Mouse (Mus musculus) kidney, postnatal 0 days (tissue): ENCODE data around the gene Dock2. TPM values are rescaled to one million over a fixed set of nuclear protein-coding genes. Genes with fewer than 3 reads are reported as not detected.

Experiments used
- ATAC-seq: fragments of 200-750 bp; cut with Nextera tagmentation; replicated peaks from 2 replicates; pipeline ENCODE4 v1.8.0; 2017; ENCODE audit warnings: low read depth, moderate number of reproducible peaks, moderate TSS enrichment, moderate library complexity; ENCODE audit not compliant: low FRiP score
- DNase-seq: peaks from one replicate; pipeline ENCODE4 v3.0.0-alpha.2; 2016; ENCODE audit warnings: low spot score
- H3K27ac ChIP-seq: fragments of 300-500 bp; sonication (generic); 2 replicates; pipeline ENCODE4 v1.5.1; 2014; ENCODE audit warnings: mild to moderate bottlenecking
- H3K27me3 ChIP-seq: fragments of 300-500 bp; sonication (generic); 2 replicates; pipeline ENCODE4 v1.6.1; 2014; ENCODE audit warnings: low read length, mixed read lengths; ENCODE audit not compliant: insufficient read depth
- H3K36me3 ChIP-seq: fragments of 300-500 bp; sonication (generic); 2 replicates; pipeline ENCODE4 v1.6.1; 2014; ENCODE audit warnings: low read length, mixed read lengths; ENCODE audit not compliant: insufficient read depth
- H3K4me1 ChIP-seq: fragments of 300-500 bp; sonication (generic); replicated peaks from 2 replicates; pipeline ENCODE4 v1.6.1; 2014; ENCODE audit warnings: antibody characterized with exemption, low read length, mixed read lengths; ENCODE audit not compliant: insufficient read depth
- H3K4me2 ChIP-seq: fragments of 300-500 bp; sonication (generic); 2 replicates; pipeline ENCODE4 v1.6.1; 2014; ENCODE audit warnings: mild to moderate bottlenecking, low read length, moderate library complexity, mixed read lengths
- H3K4me3 ChIP-seq: fragments of 300-500 bp; sonication (generic); replicated peaks from 2 replicates; pipeline ENCODE4 v1.5.1; 2014; ENCODE audit warnings: low read depth, low read length
- H3K9ac ChIP-seq: fragments of 300-500 bp; sonication (generic); 2 replicates; pipeline ENCODE4 v1.6.1; 2014; ENCODE audit warnings: low read depth, low read length
- H3K9me3 ChIP-seq: fragments of 300-500 bp; sonication (generic); replicated peaks from 2 replicates; pipeline ENCODE4 v1.6.1; 2016; ENCODE audit warnings: low read length, inconsistent platforms, mixed read lengths
- CTCF ChIP-seq: IDR thresholded peaks from 2 replicates; pipeline ENCODE4 v1.5.1; 2016; ENCODE audit warnings: antibody characterized with exemption, low read depth, mild to moderate bottlenecking, moderate library complexity
- WGBS: fragments of 180-500 bp; shearing (Covaris S2); extraction: QIAGEN DNeasy Blood & Tissue Kit; methylation state at CpG from one replicate; pipeline ENCODE4 v1.1.7; 2014; 5-methylcytosine and 5-hydroxymethylcytosine counted together
- polyA plus RNA-seq: library from polyadenylated mRNA; unstranded; fragments of >200 nt; fragmentation: Nextera tagmentation; extraction: Ambion mirVana; gene quantifications from 2 replicates; pipeline ENCODE4 v1.2.1, GENCODE M21; 2015

Dock2 gene
- polyA plus RNA-seq, 1 experiment from 2014 or later = 1.1 TPM

DNA sequence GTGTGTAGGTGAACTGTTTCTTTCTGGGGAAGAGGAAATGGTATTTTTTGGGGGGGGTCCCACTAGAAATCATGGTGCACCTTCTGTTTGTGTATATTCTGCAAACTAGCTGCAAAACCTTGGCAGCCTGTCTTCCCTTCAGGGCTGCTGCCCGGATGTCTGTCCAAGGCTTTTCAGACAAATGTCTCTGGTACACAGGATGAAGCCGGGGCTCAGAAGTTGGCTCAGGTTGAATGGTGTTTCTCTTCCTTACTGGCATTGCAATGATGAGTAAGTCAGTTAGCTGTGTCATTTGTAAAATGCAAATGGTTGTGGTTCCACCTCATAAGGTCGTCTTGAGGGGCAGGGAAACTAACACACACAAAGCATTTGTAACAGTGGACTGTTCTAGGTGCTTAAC is 477.5 kb downstream of the Dock2 start:
- Histone ChIP-seq H3K36me3 (no peaks in the 10 kb centered on the region), H3K4me1 (no peaks in the 10 kb centered on the region), H3K4me3 (no peak overlapping the region), H3K27ac (no peak overlapping the region), H3K4me2 (no peak overlapping the region), H3K9me3 (no peaks in the 10 kb centered on the region), H3K27me3 (no peaks in the 10 kb centered on the region), H3K9ac (no peak overlapping the region)
- ATAC-seq = no peak
- 67% methylated on average over 3 of the region's 3 CpGs for WGBS
- no peak for TF ChIP-seq CTCF
- no peak for DNase-seq

DNA sequence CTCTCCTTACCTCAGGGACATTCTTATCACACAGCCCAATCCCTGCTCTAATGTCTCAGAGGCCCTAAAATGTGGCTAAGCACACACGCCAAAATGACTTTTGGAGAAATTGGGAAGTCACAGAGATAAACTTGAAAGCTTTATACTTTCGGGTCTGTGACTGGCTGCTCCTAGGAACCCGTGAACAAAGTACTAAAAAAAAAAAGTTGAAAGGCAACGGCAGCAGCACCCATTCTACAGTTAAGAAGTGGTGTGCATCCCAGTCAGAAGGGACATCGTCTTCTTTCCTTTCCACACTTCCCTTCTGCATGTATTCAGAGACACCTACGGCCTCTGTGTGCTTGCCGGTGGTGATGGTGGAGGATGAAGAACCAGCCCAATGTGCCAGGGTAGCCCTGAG is 483.6 kb downstream of the Dock2 start:
- no peak for DNase-seq
- no peak for ATAC-seq
- H3K27me3 ChIP-seq = no peaks in the 10 kb centered on the region
- no peaks in the 10 kb centered on the region for H3K4me1 ChIP-seq
- no peaks in the 10 kb centered on the region for H3K9me3 ChIP-seq
- no peak overlapping the region for H3K4me3 ChIP-seq
- H3K4me2 ChIP-seq = no peak overlapping the region
- no peak overlapping the region for H3K9ac ChIP-seq
- no peak overlapping the region for H3K27ac ChIP-seq
- no peak for TF ChIP-seq CTCF
- no peaks in the 10 kb centered on the region for H3K36me3 ChIP-seq
- 89% methylated on average over 7 of the region's 7 CpGs for WGBS

DNA sequence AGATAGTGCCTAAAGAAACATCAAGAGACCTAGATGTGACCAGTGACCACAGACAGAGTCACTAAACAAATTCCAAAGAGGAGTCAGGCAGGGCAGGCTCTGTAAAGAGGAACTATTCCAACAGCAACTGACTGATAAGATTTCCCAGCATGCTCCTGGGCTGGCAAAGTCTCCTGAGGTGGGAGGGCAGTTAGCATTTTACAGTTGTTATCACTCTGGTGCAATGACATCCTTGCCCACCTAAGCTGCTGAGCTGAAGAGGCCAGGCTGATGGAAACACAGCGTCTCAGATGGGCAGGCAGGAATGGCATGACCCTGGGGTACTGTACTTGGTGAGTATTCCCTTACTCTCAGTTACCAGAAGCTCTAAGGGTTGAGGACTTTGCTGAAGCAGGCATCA is 484.1 kb downstream of the Dock2 start:
- 85% methylated on average over 1 of the region's 1 CpGs for WGBS
- H3K36me3 ChIP-seq = no peaks in the 10 kb centered on the region
- no peaks in the 10 kb centered on the region for H3K27me3 ChIP-seq
- H3K4me3 ChIP-seq = no peak overlapping the region
- no peaks in the 10 kb centered on the region for H3K4me1 ChIP-seq
- DNase-seq (no peak), ATAC-seq (no peak)
- no peak overlapping the region for H3K4me2 ChIP-seq
- no peak for TF ChIP-seq CTCF
- no peak overlapping the region for H3K27ac ChIP-seq
- H3K9me3 ChIP-seq = no peaks in the 10 kb centered on the region
- H3K9ac ChIP-seq = no peak overlapping the region

DNA sequence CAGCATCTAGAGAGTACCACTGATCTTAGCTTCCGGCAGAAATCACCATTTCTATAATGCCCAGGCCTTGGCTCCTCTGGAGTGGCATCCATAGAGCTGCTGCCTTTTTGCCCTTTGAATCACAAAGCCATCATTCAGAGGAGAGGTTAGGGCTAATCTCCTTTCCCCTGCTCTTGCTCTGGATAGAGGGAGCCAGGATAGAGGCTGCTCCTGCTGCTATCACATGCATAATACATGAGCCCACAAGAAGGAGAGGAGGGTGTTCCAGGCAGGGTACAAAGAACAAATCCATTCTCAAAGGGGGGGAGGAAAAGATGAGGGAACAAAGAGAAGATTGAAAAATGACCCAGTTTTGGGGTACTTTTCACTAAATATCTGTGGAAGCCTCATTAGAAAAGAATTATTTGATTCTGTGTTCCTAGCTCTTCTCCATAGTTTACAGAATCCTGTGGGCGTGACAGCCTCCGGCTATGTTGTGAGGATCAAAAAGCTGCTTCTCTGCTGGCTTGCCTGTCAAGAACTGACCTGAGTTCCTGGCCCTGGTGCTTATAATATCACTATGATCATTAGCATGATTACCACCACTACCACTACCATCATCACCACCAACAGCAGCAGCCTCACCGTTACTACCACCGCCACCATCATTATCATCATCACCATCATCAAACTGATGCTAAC is 485.9 kb downstream of the Dock2 start:
- no peak for ATAC-seq
- Histone ChIP-seq H3K9me3 (no peaks in the 10 kb centered on the region), H3K36me3 (no peaks in the 10 kb centered on the region), H3K4me1 (no peaks in the 10 kb centered on the region), H3K27ac (no peak overlapping the region), H3K4me3 (no peak overlapping the region), H3K4me2 (no peak overlapping the region), H3K27me3 (no peaks in the 10 kb centered on the region), H3K9ac (no peak overlapping the region)
- DNase-seq = no peak
- WGBS = 75% methylated on average over 5 of the region's 5 CpGs
- no peak for TF ChIP-seq CTCF

DNA sequence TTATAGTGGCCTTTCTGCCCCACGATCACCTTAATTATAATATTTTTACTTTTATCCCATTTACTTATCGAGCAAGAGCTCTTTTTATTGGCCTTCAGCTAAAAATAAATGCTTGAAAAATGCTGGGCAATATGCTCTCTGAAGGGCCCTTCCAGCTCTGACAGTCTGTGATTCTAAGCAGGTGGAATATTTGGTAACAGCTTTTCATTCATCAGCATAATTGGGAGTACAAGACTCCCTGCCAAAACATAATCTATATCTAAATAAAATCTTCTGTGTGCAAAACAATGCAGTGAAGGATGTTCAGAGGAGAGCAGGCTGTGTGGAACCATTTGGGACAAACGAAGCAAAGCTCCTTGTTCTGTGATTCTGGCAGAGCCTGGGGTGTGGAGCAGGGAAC is 492.4 kb downstream of the Dock2 start:
- Histone ChIP-seq H3K4me2 (no peak overlapping the region), H3K9ac (no peak overlapping the region), H3K4me1 (no peaks in the 10 kb centered on the region), H3K36me3 (no peaks in the 10 kb centered on the region), H3K4me3 (no peak overlapping the region), H3K27ac (no peak overlapping the region), H3K9me3 (no peaks in the 10 kb centered on the region), H3K27me3 (no peaks in the 10 kb centered on the region)
- no peak for TF ChIP-seq CTCF
- WGBS = 79% methylated on average over 3 of the region's 3 CpGs
- no peak for DNase-seq
- no peak for ATAC-seq

DNA sequence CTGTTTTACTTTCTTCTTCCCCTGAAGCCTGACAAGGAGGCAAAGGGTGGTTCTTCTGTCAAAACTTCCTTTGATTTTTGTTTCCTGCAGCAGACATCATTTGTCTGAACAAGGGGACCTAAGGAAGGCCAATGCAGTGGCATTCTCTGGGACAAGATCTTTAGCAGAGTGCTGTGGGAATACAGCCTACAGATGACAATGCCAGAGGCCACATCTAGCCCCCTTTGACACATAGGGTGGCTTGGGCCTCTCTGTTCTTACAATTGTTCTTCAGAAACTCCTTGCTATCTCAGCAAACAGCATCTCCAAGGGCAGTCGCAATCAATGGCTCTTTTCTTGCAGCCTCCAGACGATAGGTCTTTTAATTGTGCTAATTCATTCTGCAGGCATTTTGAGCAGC is 493.0 kb downstream of the Dock2 start:
- Histone ChIP-seq H3K4me1 (no peaks in the 10 kb centered on the region), H3K9ac (no peak overlapping the region)
- no peak for DNase-seq

DNA sequence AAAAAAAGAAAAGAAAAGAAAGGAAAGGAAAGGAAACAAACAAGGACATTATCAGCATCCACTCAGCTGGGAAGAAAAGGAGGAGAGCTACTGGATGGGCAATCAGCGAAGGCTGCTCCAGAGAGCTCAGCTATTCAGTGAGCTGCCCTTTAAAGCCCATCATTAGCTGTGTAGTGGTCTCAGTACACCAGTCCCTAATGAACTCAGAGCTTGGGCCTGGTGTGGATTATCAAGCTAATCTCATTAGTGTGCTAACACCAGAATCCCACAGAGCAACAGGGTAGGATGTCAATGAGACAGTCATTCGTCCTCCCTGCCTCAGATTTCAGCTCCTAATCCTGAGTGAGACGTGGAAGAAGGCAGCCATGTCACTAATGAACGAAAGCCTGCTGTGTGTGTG is 493.4 kb downstream of the Dock2 start:
- ATAC-seq (no peak), DNase-seq (no peak)
- H3K27ac ChIP-seq = no peak overlapping the region
- H3K4me1 ChIP-seq = no peaks in the 10 kb centered on the region
- no peak overlapping the region for H3K9ac ChIP-seq
- H3K4me3 ChIP-seq = no peak overlapping the region
- WGBS = 55% methylated on average over 4 of the region's 4 CpGs
- TF ChIP-seq CTCF = no peak
- H3K27me3 ChIP-seq = no peaks in the 10 kb centered on the region
- H3K4me2 ChIP-seq = no peak overlapping the region
- H3K9me3 ChIP-seq = no peaks in the 10 kb centered on the region
- no peaks in the 10 kb centered on the region for H3K36me3 ChIP-seq

More for the DNA sequence above, 493.0 kb downstream of the Dock2 start:
- WGBS = 56% methylated on average over 2 of the region's 2 CpGs
- no peak for TF ChIP-seq CTCF
- Histone ChIP-seq H3K9me3 (no peaks in the 10 kb centered on the region), H3K27ac (no peak overlapping the region), H3K4me3 (no peak overlapping the region), H3K27me3 (no peaks in the 10 kb centered on the region), H3K36me3 (no peaks in the 10 kb centered on the region), H3K4me2 (no peak overlapping the region)
- ATAC-seq = no peak
